Mouse (Mus musculus) cerebellum, adult 2 months (tissue): ENCODE measurements at regions not wholly inside any gene's neighbourhood (a gene's known extent, or its start where the extent isn't known, plus 50 kb on each side); places are given as distances from the start of the nearest gene placed in this dataset.

Experiments used
- DNase-seq, 2 experiments: peaks; one replicate each; pipeline ENCODE4 v3.0.0; 2021
- H3K27ac ChIP-seq: fragments of 200-500 bp; 2 replicates; pipeline ENCODE4 v1.5.1; 2012; ENCODE audit warnings: low read length, control low read depth, inconsistent platforms; ENCODE audit not compliant: insufficient read depth
- H3K27me3 ChIP-seq: fragments of 200-500 bp; 2 replicates; pipeline ENCODE4 v1.6.1; 2012; ENCODE audit warnings: inconsistent platforms, mild to moderate bottlenecking, low read length, moderate library complexity; ENCODE audit not compliant: control insufficient read depth, insufficient read depth
- H3K4me1 ChIP-seq: fragments of 200-500 bp; 2 replicates; pipeline ENCODE4 v1.6.1; 2011; ENCODE audit warnings: low read length; ENCODE audit not compliant: control insufficient read depth, insufficient read depth
- H3K4me3 ChIP-seq: fragments of 200-500 bp; replicated peaks from 2 replicates; pipeline ENCODE3; 2011; ENCODE audit warnings: mild to moderate bottlenecking, low read depth, low read length, control low read depth; ENCODE audit not compliant: insufficient read depth
- CTCF ChIP-seq: fragments of 200-500 bp; IDR thresholded peaks from 2 replicates; pipeline ENCODE4 v1.5.1; 2011; ENCODE audit warnings: low read depth, mild to moderate bottlenecking, control low read depth, low read length, moderate library complexity, borderline replicate concordance; ENCODE audit not compliant: insufficient read depth
- POLR2A ChIP-seq: fragments of 200-500 bp; IDR thresholded peaks from 2 replicates; pipeline ENCODE4 v1.6.1; 2011; ENCODE audit warnings: low read length, control low read depth, borderline replicate concordance; ENCODE audit not compliant: insufficient read depth
- WGBS: fragments of 180-500 bp; shearing (Covaris S2); methylation state at CpG from one replicate; pipeline ENCODE4 v1.1.7; 2018; 5-methylcytosine and 5-hydroxymethylcytosine counted together

- WGBS, result 81% methylated on average over 4 of the region's 4 CpGs
- H3K27me3 ChIP-seq, result no peaks in the 10 kb centered on the region
- TF ChIP-seq POLR2A (no peak), CTCF (no peak)
- DNase-seq, result no peak
- no peaks in the 10 kb centered on the region for H3K4me1 ChIP-seq
- H3K27ac ChIP-seq, result no peak overlapping the region
- H3K4me3 ChIP-seq, result no peak overlapping the region
Measured at GRCm38 (mm10) chr9:27691616-27692015, 99.0 kb upstream of the Opcml start.

GRCm38 (mm10) chr9:27692751-27693150, 97.8 kb upstream of the Opcml start:
- Histone ChIP-seq H3K27ac (no peak overlapping the region), H3K4me1 (no peaks in the 10 kb centered on the region), H3K4me3 (no peak overlapping the region), H3K27me3 (no peaks in the 10 kb centered on the region)
- TF ChIP-seq CTCF, result no peak
- no peak for TF ChIP-seq POLR2A
- DNase-seq, result no peak
- 66% methylated on average over 3 of the region's 3 CpGs for WGBS

- no peak for TF ChIP-seq CTCF
- TF ChIP-seq POLR2A, result no peak
- WGBS, result 52% methylated on average over 8 of the region's 8 CpGs
- no peak for DNase-seq
- Histone ChIP-seq H3K4me1 (no peaks in the 10 kb centered on the region), H3K27ac (no peak overlapping the region), H3K4me3 (no peak overlapping the region), H3K27me3 (no peaks in the 10 kb centered on the region)
Measured at GRCm38 (mm10) chr9:27694805-27695593, 95.6 kb upstream of the Opcml start.

GRCm38 (mm10) chr9:27701559-27701958, 89.0 kb upstream of the Opcml start:
- no peaks in the 10 kb centered on the region for H3K4me1 ChIP-seq
- no peak for DNase-seq
- 45% methylated on average over 9 of the region's 9 CpGs for WGBS
- no peak for TF ChIP-seq POLR2A
- no peak for TF ChIP-seq CTCF
- H3K27me3 ChIP-seq, result no peaks in the 10 kb centered on the region
- H3K4me3 ChIP-seq, result no peak overlapping the region
- no peak overlapping the region for H3K27ac ChIP-seq

- TF ChIP-seq POLR2A, result no peak
- no peak for DNase-seq
- 33% methylated on average over 3 of the region's 3 CpGs for WGBS
- no peaks in the 10 kb centered on the region for H3K4me1 ChIP-seq
- H3K4me3 ChIP-seq, result no peak overlapping the region
- H3K27me3 ChIP-seq, result no peaks in the 10 kb centered on the region
- no peak overlapping the region for H3K27ac ChIP-seq
Measured at GRCm38 (mm10) chr9:27702140-27702539, 88.4 kb upstream of the Opcml start.

- TF ChIP-seq CTCF, result no peak
- TF ChIP-seq POLR2A, result no peak
- Histone ChIP-seq H3K27me3 (no peaks in the 10 kb centered on the region), H3K4me3 (no peak overlapping the region), H3K4me1 (no peaks in the 10 kb centered on the region), H3K27ac (no peak overlapping the region)
- 49% methylated on average over 5 of the region's 5 CpGs for WGBS
- no peak for DNase-seq
Measured at GRCm38 (mm10) chr9:27704001-27704400, 86.6 kb upstream of the Opcml start.

GRCm38 (mm10) chr9:27723840-27724408, 66.7 kb upstream of the Opcml start:
- DNase-seq, result no peak
- TF ChIP-seq POLR2A (no peak), CTCF (no peak)
- Histone ChIP-seq H3K4me3 (no peak overlapping the region), H3K4me1 (no peaks in the 10 kb centered on the region), H3K27ac (no peak overlapping the region), H3K27me3 (no peaks in the 10 kb centered on the region)
- 54% methylated on average over 2 of the region's 2 CpGs for WGBS

- WGBS, result 17% methylated on average over 2 of the region's 2 CpGs
Measured at GRCm38 (mm10) chr9:27724576-27724975, 66.0 kb upstream of the Opcml start.

More at GRCm38 (mm10) chr9:27724576-27724975, 66.0 kb upstream of the Opcml start:
- H3K27ac ChIP-seq, result no peak overlapping the region
- no peaks in the 10 kb centered on the region for H3K4me1 ChIP-seq
- H3K27me3 ChIP-seq, result no peaks in the 10 kb centered on the region
- TF ChIP-seq CTCF (no peak), POLR2A (no peak)
- peak in 1 of 2 experiments; percentile 41 for DNase-seq
- no peak overlapping the region for H3K4me3 ChIP-seq
